Mouse (Mus musculus) adrenal gland, postnatal 25 days (tissue): ENCODE measurements at regions not wholly inside any gene's neighbourhood (a gene's known extent, or its start where the extent isn't known, plus 50 kb on each side); places are given as distances from the start of the nearest gene placed in this dataset.

Source experiments
- DNase-seq: peaks from one replicate; pipeline ENCODE4 v3.0.0; 2021; ENCODE audit warnings: mixed read lengths

DNA sequence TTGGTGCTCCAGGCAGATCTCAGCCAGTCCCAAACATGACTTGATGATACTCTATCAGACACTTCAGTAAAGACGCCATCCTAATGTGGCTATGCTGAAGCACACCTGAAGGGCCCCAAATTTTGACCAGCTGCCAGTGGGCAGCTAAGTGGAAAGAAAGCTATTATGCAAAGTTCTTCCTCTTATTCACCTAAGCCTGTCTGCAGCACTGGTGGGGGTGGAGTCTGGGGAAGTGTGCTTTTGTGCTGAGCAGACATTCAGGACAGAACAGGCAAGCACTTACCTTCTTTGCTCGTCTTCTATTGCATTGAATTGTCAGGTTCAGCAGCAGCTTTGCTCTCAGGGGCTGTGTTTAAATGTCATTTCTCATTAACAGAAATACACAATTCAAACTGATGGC, 200.7 kb downstream of the Pla2g4a start:
- DNase-seq = no peak

DNA sequence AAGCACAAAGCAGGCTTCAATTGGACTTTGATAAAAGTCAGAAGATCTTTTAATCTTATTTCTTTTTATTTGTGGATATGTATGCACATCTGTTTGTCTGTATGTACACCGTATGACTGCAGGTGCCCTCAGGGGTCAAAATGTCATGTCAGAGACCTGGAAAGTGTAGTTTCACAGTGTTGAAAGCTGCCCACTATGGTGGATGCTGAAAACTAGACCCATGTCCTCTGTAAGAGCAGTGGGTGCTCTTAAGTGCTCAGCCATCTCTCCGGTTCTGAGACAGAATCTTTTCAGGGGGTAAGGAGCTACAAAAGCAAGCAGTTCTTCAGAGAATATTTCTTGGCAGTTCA, 202.3 kb downstream of the Pla2g4a start:
- no peak for DNase-seq

DNA sequence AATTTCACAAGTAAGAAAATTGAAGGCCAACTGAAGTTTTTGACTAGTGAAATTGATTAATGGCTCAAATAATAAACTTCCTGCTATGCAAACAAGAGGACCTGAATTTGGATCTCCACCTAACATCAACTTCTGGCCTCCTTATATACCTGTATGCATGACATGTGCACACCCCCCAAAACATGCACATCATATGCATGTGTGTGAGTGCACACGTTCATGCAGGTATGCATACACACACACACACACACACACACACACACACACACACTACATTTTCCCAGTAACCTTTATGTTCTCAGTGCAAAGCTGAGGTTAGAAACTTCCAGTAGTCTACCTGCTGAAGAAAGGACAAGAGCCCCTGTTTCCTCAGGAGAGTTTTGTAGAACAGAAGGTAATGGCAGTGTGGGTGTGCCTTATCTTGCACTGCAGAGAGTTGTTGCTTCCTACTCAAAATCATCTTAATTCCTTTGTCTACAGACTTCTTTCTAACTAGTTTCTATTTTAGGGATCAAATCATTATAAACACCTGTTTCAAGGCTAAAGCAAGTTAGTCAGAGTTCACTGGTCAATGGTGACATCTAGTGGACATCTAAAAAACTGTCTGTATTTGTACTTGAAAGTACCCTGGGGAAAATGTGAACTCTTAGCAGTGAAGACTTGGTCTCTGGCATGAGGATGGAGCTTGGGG, 202.9 kb downstream of the Pla2g4a start:
- DNase-seq = no peak

DNA sequence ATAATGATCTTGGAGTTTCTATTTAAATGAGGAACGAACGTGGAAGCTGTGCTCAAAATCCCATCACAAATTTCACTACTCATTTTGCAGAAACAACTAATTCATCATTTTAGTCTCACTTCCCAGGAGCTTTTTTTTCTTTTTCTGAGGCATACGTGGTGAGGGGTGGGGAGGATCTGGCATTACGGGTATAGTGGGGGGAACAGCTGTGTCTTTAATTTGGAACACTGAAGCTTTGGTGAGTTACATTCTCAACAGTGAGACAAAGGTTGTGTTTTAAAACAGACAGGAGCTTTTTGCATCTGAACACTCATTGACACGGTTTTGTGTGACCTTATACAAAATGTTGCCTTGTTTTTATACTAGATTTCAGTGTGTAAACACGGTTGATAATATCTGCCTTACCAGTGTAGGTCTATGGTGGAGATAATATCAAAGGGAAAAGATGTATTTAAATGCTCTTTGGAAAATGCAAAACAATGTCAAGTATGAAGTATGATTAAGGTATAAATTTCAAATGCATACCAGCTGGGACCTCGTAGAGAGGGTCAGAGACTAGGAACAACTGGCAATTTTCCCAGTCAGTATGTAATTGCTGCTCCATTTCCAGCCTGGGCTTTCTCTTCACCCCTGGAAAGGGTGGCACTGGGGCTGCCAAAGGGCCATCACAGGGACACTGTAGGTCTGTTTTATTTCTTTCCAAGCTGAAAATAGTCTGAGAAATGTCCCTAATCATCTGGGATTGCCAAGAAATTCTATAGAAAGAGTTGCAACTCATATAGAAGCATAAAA, 207.6 kb downstream of the Pla2g4a start:
- no peak for DNase-seq

DNA sequence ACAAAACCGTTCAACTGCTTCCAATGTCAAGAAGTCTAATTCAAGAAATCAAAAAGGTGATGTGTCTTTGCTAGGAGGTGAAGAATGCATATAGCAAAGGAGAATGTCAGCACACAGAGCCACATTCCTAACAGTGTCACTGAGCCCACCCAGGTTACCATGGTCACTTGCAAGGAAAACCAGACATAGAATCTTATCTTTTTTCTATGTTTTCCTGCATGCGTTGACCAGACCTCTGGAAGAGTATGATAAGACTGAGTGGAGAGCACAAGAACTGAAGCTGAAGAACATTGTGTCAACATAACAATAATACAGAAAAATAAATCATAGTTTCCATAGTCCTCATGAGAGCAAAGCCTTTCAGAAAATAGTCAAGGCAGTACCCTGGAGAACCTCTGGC, 211.7 kb downstream of the Pla2g4a start:
- no peak for DNase-seq

DNA sequence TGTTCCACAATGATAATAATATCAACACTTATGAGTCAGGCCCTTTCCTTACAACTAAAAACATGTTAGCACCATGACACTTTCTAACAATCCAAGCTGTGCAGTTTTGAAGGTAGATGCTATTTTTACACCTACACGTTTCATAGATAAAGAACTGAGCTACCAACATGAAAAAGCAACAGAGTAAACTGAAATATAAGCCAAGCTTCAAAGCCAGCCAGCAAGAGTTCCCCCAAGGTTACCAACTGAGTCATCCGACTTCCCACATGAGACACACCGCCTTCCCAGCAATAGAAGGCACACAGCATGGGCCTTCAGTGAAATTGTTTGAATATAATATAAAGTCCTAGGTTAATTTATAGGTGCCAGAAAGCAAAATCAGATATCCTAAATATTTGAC, 222.1 kb downstream of the Pla2g4a start:
- no peak for DNase-seq

DNA sequence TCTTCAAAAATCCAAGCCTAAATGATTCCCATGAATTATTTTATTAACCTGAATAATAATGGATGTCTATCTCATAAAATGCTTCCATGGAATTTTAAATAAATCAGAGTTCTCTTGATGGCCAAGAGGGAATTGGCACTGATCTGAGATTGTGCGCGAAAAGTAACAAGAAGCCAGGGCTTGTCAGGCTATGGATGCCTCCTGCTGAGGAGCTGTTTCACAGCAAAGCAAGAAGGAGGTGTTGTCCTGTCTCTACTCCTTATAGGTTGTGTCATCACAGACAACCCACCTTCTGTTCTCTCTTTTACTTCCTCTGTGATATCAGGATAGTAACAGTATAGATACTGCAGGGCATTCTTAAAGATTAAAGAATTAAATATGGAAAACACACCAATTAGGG, 226.8 kb downstream of the Pla2g4a start:
- no peak for DNase-seq

DNA sequence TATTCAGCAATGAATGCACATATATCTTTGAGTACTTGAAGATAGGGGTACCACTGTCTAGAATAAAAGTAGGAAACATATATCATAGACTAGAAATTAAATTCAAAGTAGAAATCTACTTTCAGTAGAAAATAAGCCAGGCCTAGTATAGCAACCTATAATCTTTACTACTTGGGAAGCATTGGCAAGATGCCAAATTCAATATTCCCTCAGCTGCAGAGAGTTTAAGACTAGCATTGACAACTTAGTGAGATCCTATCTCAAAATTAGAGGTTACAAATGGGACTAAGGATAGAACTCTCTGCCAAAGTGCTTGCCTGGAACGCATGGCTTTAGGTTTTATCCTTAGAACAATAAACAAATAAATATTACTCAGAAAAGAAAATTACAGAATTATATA, 245.9 kb downstream of the Pla2g4a start:
- DNase-seq = no peak

DNA sequence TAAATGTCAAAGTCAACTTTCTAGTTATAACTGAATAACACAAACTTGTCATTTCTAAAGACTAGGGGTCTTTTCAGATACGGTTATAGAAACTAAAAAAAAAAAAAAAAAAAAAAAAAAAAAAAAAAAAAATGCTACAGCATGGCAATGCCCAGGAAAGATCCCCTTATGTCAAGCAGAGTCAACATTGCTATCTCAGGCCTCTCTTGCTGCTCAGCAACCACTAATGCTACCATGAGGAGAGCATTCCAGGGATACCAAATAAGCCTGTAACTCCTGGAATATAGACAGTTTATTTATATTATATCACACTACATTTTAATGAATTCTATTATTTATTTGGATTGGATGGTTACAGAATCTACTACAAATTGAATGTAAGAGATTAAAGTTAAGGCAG, 248.8 kb downstream of the Pla2g4a start:
- no peak for DNase-seq

DNA sequence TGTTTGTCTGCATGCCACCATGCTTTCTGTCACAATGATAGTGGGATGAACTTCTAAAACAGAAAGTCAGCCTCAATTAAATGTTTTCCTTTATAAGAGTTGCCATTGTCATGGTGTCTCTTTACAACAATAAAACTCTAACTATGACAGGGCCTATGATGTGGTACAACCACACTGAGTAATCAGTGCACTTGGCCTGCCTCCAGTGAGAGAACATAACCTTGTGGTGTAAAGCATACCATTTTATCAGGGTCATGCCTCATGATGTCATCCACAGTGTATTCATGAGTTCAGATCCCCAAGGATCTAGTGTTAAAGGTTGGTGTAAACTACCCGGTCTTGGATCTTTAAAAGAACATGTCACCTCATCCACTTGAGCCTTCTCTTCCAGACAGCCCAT, 255.9 kb downstream of the Pla2g4a start:
- peak; percentile 4 for DNase-seq

DNA sequence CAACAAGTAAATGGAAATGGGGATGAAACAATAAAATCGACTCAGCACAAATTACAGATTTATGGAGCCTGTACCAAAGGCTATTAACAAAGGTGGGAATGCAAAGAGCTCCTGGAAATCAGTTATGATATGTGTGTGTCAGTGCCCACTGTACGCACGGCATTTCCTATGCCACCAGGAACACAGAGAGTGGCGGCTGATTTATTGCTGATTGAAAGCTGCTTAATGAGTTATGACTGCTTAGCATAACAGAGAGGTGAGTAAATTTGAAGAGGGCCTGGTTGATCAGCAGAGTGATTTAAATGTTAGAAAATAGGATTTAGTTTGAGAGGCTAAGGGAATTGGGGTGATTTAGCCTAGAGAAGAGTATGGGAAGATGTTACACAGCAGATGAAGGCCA, 261.7 kb downstream of the Pla2g4a start:
- no peak for DNase-seq

DNA sequence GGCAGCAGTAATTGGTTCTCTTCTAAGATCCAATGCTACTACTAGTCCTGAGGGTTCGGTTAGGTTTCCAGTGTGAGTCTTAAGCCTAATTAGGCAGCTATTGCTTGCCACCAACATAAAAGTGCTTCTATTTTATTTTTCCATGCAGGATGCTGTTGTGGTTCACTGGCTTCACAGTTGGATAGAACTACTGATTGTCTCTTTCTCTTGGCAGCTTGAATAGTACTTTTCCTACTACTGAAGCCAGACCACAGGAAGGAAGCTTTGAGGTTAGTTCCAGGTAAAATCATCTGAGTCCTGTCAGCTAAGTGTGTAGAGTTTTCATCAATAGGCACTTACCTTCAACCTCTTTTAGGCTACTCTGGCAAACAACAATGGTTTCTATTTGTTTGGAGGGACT, 286.9 kb downstream of the Pla2g4a start:
- DNase-seq = no peak

DNA sequence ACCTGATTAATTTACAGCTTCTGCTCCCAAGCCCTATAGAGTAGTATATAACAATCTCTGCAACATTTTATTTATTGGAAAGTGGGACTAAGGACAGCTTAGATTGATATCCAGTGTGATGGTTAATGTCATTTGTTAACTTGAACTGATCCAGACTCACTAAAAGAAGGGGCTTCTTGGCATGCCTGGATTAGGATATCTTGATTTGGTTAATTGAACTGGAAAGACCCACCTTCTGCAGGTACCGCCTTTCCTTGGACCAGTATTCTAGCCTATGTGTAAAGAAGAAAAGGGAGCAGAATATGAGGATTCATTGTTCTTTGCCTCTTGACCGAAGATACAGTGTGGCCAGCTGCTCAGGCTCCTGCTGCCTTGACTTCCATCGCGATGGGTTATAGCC, 288.5 kb downstream of the Pla2g4a start:
- DNase-seq = no peak

DNA sequence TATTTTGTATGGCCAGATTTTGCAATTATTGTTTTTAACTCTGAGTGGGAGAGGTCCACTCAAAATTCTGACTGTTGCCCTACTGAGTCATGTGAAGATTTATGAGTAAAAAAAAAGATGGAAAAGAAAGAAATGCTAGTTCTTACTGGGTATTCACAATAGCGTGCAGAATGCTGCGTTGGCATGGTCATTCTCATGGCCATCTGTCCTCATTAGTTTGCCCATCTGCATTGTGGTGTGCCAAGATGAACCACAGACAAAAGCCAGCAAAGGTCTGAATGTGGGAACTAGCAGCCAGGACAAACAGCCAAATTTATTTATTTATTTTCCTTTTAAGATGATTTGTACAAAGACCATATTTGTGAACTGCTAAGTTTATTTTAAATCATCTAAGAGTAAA, 289.0 kb downstream of the Pla2g4a start:
- DNase-seq = no peak

DNA sequence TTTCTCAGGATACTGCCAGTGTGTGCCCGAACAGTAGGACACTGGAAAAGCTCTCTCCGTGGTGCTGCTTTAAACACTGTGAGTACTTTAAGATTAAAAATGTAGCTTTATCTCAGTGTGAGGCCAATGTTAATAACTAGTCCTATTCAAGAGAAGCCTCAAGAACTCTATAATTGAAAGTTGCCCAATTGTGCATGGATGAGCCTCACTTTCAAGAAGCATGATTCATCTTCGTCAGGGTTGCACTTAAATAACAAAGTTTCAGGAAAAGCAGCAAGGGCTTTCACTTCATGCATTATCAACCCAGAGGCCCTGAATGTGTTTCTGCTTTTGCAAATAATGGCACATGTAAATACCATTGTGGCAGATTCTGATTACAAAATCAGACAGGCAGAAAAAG, 290.0 kb downstream of the Pla2g4a start:
- DNase-seq = no peak
